Mouse (Mus musculus) intestine, postnatal 0 days (tissue): ENCODE results near the gene Olfr921. TPM values are rescaled to one million over a fixed set of nuclear protein-coding genes. Genes with fewer than 3 reads are reported as not detected.

Experiments used
- ATAC-seq: fragments of 200-750 bp; cut with Nextera tagmentation; 2 replicates; pipeline ENCODE4 v1.8.0; 2017; ENCODE audit warnings: mild to moderate bottlenecking, moderate TSS enrichment, moderate library complexity
- H3K27ac ChIP-seq: fragments of 300-500 bp; sonication (generic); 2 replicates; pipeline ENCODE4 v1.5.1; 2014; ENCODE audit warnings: mild to moderate bottlenecking, low read depth, low read length, moderate library complexity
- H3K27me3 ChIP-seq: fragments of 300-500 bp; sonication (generic); replicated peaks from 2 replicates; pipeline ENCODE4 v1.6.1; 2014; ENCODE audit warnings: low read length, mixed read lengths; ENCODE audit not compliant: control insufficient read depth, insufficient read depth
- H3K36me3 ChIP-seq: fragments of 300-500 bp; sonication (generic); 2 replicates; pipeline ENCODE4 v1.6.1; 2014; ENCODE audit warnings: mild to moderate bottlenecking, moderate library complexity; ENCODE audit not compliant: control insufficient read depth, insufficient read depth
- H3K4me1 ChIP-seq: fragments of 300-500 bp; sonication (generic); replicated peaks from 2 replicates; pipeline ENCODE4 v1.6.1; 2014; ENCODE audit warnings: antibody characterized with exemption, low read length, mixed read lengths; ENCODE audit not compliant: control insufficient read depth, insufficient read depth
- H3K4me2 ChIP-seq: fragments of 300-500 bp; sonication (generic); replicated peaks from 2 replicates; pipeline ENCODE4 v1.6.1; 2014; ENCODE audit warnings: low read depth, mild to moderate bottlenecking, moderate library complexity
- H3K4me3 ChIP-seq: fragments of 300-500 bp; sonication (generic); 2 replicates; pipeline ENCODE4 v1.5.1; 2014; ENCODE audit warnings: low read depth, low read length
- H3K9ac ChIP-seq: fragments of 300-500 bp; sonication (generic); 2 replicates; pipeline ENCODE4 v1.6.1; 2014; ENCODE audit warnings: mild to moderate bottlenecking, low read depth, low read length
- H3K9me3 ChIP-seq: fragments of 300-500 bp; sonication (generic); 2 replicates; pipeline ENCODE4 v1.6.1; 2016; ENCODE audit warnings: mixed run types; ENCODE audit not compliant: control insufficient read depth
- CTCF ChIP-seq: sonication (generic); IDR thresholded peaks from 2 replicates; pipeline ENCODE4 v1.5.1; 2016; ENCODE audit warnings: low read depth, mild to moderate bottlenecking, control low read depth, antibody characterized with exemption, moderate library complexity
- WGBS: fragments of 180-500 bp; shearing (Covaris S2); extraction: QIAGEN DNeasy Blood & Tissue Kit; methylation state at CpG from one replicate; pipeline ENCODE4 v1.1.7; 2014; 5-methylcytosine and 5-hydroxymethylcytosine counted together
- polyA plus RNA-seq: library from polyadenylated mRNA; unstranded; fragments of >200 nt; fragmentation: Nextera tagmentation; extraction: Ambion mirVana; gene quantifications from 2 replicates; pipeline ENCODE4 v1.2.1, GENCODE M21; 2015

Olfr921 gene
- polyA plus RNA-seq = not detected in 2 replicates

GRCm38 (mm10) chr9:38772768-38773167, at the start of gene Olfr921:
Olfr921 (plus strand) TSS chr9:38773068.
- peak; percentile 72 for ATAC-seq
- Histone ChIP-seq H3K9me3 (no peaks in the 10 kb centered on the region), H3K4me1 (no peaks in the 10 kb centered on the region), H3K36me3 (no peaks in the 10 kb centered on the region), H3K27me3 (no peaks in the 10 kb centered on the region), H3K9ac (no peak within 1 kb of the TSS), H3K27ac (no peak within 1 kb of the TSS), H3K4me2 (no peak within 1 kb of the TSS), H3K4me3 (no peak within 1 kb of the TSS)
- TF ChIP-seq CTCF = no peak

- no peak for ATAC-seq
- 0 out of 2 replicates have a peak, but pooled peaks cover 2% of the 10 kb centered on the region for H3K4me1 ChIP-seq
- H3K27me3 ChIP-seq = no peaks in the 10 kb centered on the region
- TF ChIP-seq CTCF = no peak
- H3K4me3 ChIP-seq = no peak overlapping the region
- H3K9me3 ChIP-seq = no peaks in the 10 kb centered on the region
- no peak overlapping the region for H3K4me2 ChIP-seq
- WGBS = 93% methylated on average over 1 of the region's 1 CpGs
- H3K36me3 ChIP-seq = peaks cover 26% of the 10 kb centered on the region
- H3K27ac ChIP-seq = no peak overlapping the region
- H3K9ac ChIP-seq = no peak overlapping the region
These were observed 48.8 kb upstream of the Olfr921 start for GRCm38 (mm10) chr9:38724044-38724443.

DNA sequence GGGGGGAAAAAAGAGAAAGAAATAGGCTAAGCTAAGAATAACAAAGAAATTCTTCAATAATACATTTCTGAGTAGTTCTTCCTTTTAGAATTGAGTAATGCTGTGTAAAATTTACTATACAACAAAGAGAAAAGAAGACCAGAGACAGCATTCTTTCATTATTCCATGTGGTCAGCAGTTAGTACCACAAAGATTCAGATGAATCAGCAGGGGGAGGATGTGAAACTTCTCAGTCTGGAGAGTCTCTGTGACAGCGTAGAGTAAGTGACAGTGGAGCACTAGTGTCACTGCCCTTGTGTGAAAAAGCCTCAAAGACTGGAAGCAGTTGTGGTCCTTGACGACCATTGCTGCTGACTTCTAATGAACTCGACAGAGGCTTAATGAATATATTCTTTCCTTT, 44.6 kb upstream of the Olfr921 start:
- no peak for TF ChIP-seq CTCF
- ATAC-seq = no peak
- no peak overlapping the region for H3K4me3 ChIP-seq
- H3K27me3 ChIP-seq = no peaks in the 10 kb centered on the region
- no peak overlapping the region for H3K27ac ChIP-seq
- no peaks in the 10 kb centered on the region for H3K9me3 ChIP-seq
- WGBS = 74% methylated on average over 3 of the region's 3 CpGs
- H3K36me3 ChIP-seq = peaks cover 32% of the 10 kb centered on the region
- H3K4me2 ChIP-seq = no peak overlapping the region
- H3K4me1 ChIP-seq = no peaks in the 10 kb centered on the region
- no peak overlapping the region for H3K9ac ChIP-seq

DNA sequence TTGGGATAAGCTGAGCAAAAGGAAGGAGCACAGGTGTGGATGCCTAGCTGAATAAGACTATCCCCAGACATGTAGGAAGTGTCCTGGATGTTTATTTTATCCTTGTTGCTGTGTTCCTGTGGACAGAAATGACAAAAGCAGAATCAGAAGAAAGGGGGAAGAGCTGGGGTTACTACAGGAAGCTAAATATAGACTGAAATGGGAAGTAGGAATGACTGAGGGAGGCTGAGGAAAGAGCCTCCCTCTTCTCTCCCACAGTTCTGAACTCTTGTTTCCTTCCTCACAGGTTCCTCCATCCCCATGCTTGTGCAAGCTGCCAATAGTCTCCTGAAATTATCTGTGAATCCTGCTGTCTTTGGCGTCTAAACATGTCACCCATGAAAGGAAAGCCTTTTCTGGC, 31.5 kb upstream of the Olfr921 start:
- no peak for ATAC-seq
- H3K27me3 ChIP-seq = no peaks in the 10 kb centered on the region
- no peaks in the 10 kb centered on the region for H3K4me1 ChIP-seq
- H3K9ac ChIP-seq = no peak overlapping the region
- no peak for TF ChIP-seq CTCF
- WGBS = 78% methylated on average over 1 of the region's 1 CpGs
- H3K36me3 ChIP-seq = peaks cover 10% of the 10 kb centered on the region
- H3K4me3 ChIP-seq = no peak overlapping the region
- no peak overlapping the region for H3K4me2 ChIP-seq
- no peaks in the 10 kb centered on the region for H3K9me3 ChIP-seq
- no peak overlapping the region for H3K27ac ChIP-seq

DNA sequence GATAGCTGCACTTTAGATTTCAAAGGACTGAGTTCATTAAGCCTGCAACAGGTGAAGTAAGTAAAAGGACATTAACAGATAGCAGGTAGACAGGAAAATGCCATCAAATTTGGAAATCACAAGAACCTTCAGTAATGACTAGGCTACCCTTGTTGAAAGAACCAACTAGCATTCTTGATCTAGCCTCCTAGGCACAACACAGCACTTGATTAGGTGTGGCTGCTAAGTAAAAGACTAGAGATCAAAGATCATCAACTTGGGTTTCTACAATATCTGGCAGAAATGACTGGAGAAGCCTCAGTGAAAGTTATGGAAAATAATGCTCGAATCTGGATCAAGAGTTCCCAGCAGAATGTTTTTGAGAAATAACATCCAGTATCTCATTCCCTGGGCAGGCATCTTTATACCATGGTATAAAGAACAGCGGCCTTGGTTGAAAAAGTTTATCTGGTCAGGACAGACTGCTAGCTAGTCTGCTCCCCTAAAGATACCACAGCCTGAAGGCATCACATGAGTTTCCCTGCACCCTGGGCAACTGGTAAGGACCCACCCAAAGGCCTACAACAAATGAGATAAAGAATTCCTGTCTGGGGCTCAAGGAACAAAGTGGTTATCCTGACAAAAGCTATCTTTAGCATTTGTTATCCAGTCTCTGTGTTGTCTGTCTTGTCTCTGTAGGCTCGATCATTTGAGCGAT, 28.1 kb upstream of the Olfr921 start:
- no peak overlapping the region for H3K4me2 ChIP-seq
- TF ChIP-seq CTCF = no peak
- H3K9ac ChIP-seq = no peak overlapping the region
- H3K9me3 ChIP-seq = no peaks in the 10 kb centered on the region
- H3K4me3 ChIP-seq = no peak overlapping the region
- no peaks in the 10 kb centered on the region for H3K27me3 ChIP-seq
- WGBS = 90% methylated on average over 4 of the region's 4 CpGs
- peaks cover 10% of the 10 kb centered on the region for H3K36me3 ChIP-seq
- no peaks in the 10 kb centered on the region for H3K4me1 ChIP-seq
- no peak overlapping the region for H3K27ac ChIP-seq
- no peak for ATAC-seq

GRCm38 (mm10) chr9:38751999-38752398, 20.9 kb upstream of the Olfr921 start, which contains the start of gene Olfr920:
Olfr920 (plus strand) TSS chr9:38752299.
- Histone ChIP-seq H3K9ac (no peak within 1 kb of the TSS), H3K36me3 (no peaks in the 10 kb centered on the region), H3K9me3 (no peaks in the 10 kb centered on the region), H3K27me3 (no peaks in the 10 kb centered on the region), H3K27ac (no peak within 1 kb of the TSS), H3K4me3 (no peak within 1 kb of the TSS), H3K4me1 (no peaks in the 10 kb centered on the region), H3K4me2 (no peak within 1 kb of the TSS)
- TF ChIP-seq CTCF = no peak
- no peak for ATAC-seq
- WGBS = 95% methylated on average over 1 of the region's 1 CpGs

GRCm38 (mm10) chr9:38792689-38793088, 19.8 kb downstream of the Olfr921 start:
- H3K36me3 ChIP-seq = no peaks in the 10 kb centered on the region
- ATAC-seq = no peak
- no peaks in the 10 kb centered on the region for H3K4me1 ChIP-seq
- H3K9ac ChIP-seq = no peak overlapping the region
- 82% methylated on average over 2 of the region's 2 CpGs for WGBS
- no peak overlapping the region for H3K4me2 ChIP-seq
- no peak for TF ChIP-seq CTCF
- H3K9me3 ChIP-seq = no peaks in the 10 kb centered on the region
- H3K4me3 ChIP-seq = no peak overlapping the region
- H3K27ac ChIP-seq = no peak overlapping the region
- no peaks in the 10 kb centered on the region for H3K27me3 ChIP-seq
